Mouse (Mus musculus): ENCODE results near the gene H2-Ke6. TPM values are rescaled to one million over a fixed set of nuclear protein-coding genes. Genes with fewer than 3 reads are reported as not detected.
"Not testable (repeated sequence)": the region's sequence is repeated elsewhere in the genome, so short reads cannot be mapped to it uniquely, and the experiment has no call there.

H2-Ke6 gene
- polyA plus RNA-seq, 1 experiment from 2014 or later = 53.0 TPM

GRCm38 (mm10) chr17:33995651-33996050, 32.2 kb downstream of the H2-Ke6 start:
- Histone ChIP-seq H3K9me3 (replicated peaks; ENCODE audit: control insufficient read depth, low read length) (0 out of 2 replicates have a peak, but pooled peaks cover 2% of the 10 kb centered on the region), H3K36me3 (ENCODE audit: control insufficient read depth, insufficient read depth) (no peaks in the 10 kb centered on the region), H3K27ac (ENCODE audit: low read length) (no peak overlapping the region), H3K27me3 (ENCODE audit: control insufficient read depth, insufficient read depth, low read length) (no peaks in the 10 kb centered on the region; the same call in 1 of the 2 replicates), H3K4me2 (ENCODE audit: low read depth, low read length) (no peak overlapping the region), H3K9ac (ENCODE audit: low read length) (no peak overlapping the region), H3K4me3 (ENCODE audit: low read length) (no peak overlapping the region), H3K4me1 (ENCODE audit: control insufficient read depth, insufficient read depth, low read length) (no peaks in the 10 kb centered on the region)
- 53% methylated on average over 3 of the region's 3 CpGs for WGBS
- ATAC-seq (replicated peaks; ENCODE audit: extremely low read depth, insufficient read depth, low FRiP score) = no peak

GRCm38 (mm10) chr17:33994959-33995358, 32.9 kb downstream of the H2-Ke6 start:
- Histone ChIP-seq H3K4me3 (ENCODE audit: low read length) (no peak overlapping the region), H3K36me3 (ENCODE audit: control insufficient read depth, insufficient read depth) (no peaks in the 10 kb centered on the region), H3K27me3 (ENCODE audit: control insufficient read depth, insufficient read depth, low read length) (no peaks in the 10 kb centered on the region; the same call in 1 of the 2 replicates), H3K9ac (ENCODE audit: low read length) (no peak overlapping the region), H3K9me3 (replicated peaks; ENCODE audit: control insufficient read depth, low read length) (0 out of 2 replicates have a peak, but pooled peaks cover 2% of the 10 kb centered on the region), H3K27ac (ENCODE audit: low read length) (no peak overlapping the region), H3K4me2 (ENCODE audit: low read depth, low read length) (no peak overlapping the region), H3K4me1 (ENCODE audit: control insufficient read depth, insufficient read depth, low read length) (no peaks in the 10 kb centered on the region)
- WGBS = 86% methylated on average over 8 of the region's 8 CpGs
- ATAC-seq (replicated peaks; ENCODE audit: extremely low read depth, insufficient read depth, low FRiP score) = no peak

GRCm38 (mm10) chr17:33991788-33992664, 35.8 kb downstream of the H2-Ke6 start:
- 0 out of 2 replicates have a peak, but pooled peaks cover 2% of the 10 kb centered on the region for H3K27me3 ChIP-seq (ENCODE audit: control insufficient read depth, insufficient read depth, low read length)
- whole genome bisulfite sequencing = 31% methylated on average over 10 of the region's 10 CpGs
- no peak overlapping the region for H3K27ac ChIP-seq (ENCODE audit: low read length)
- no peak overlapping the region for H3K4me2 ChIP-seq (ENCODE audit: low read depth, low read length)
- ATAC-seq (replicated peaks; ENCODE audit: extremely low read depth, insufficient read depth, low FRiP score) = no peak
- H3K36me3 ChIP-seq (ENCODE audit: control insufficient read depth, insufficient read depth) = no peaks in the 10 kb centered on the region
- no peak overlapping the region for H3K9ac ChIP-seq (ENCODE audit: low read length)
- H3K4me1 ChIP-seq (ENCODE audit: control insufficient read depth, insufficient read depth, low read length) = no peaks in the 10 kb centered on the region
- H3K4me3 ChIP-seq (ENCODE audit: low read length) = no peak overlapping the region
- 0 out of 2 replicates have a peak, but pooled peaks cover 2% of the 10 kb centered on the region for H3K9me3 ChIP-seq (replicated peaks; ENCODE audit: control insufficient read depth, low read length)

GRCm38 (mm10) chr17:33982136-33982535, 45.7 kb downstream of the H2-Ke6 start:
- H3K9ac ChIP-seq (ENCODE audit: low read length); H3K9me3 ChIP-seq (replicated peaks; ENCODE audit: control insufficient read depth, low read length); ATAC-seq (replicated peaks; ENCODE audit: extremely low read depth, insufficient read depth, low FRiP score); H3K27ac ChIP-seq (ENCODE audit: low read length); H3K36me3 ChIP-seq (ENCODE audit: control insufficient read depth, insufficient read depth); H3K4me3 ChIP-seq (ENCODE audit: low read length): not testable (repeated sequence)
- Histone ChIP-seq H3K4me2 (ENCODE audit: low read depth, low read length) (peak overlapping the region; percentile 75; the same call in 1 of the 2 replicates), H3K4me1 (ENCODE audit: control insufficient read depth, insufficient read depth, low read length) (peaks cover 16% of the 10 kb centered on the region), H3K27me3 (ENCODE audit: control insufficient read depth, insufficient read depth, low read length) (peaks cover 29% of the 10 kb centered on the region)
- 9% methylated on average over 8 of the region's 8 CpGs for WGBS

GRCm38 (mm10) chr17:33981192-33981909, 46.5 kb downstream of the H2-Ke6 start:
- Histone ChIP-seq H3K9ac (ENCODE audit: low read length) (peak overlapping the region; percentile 72), H3K4me1 (ENCODE audit: control insufficient read depth, insufficient read depth, low read length) (peaks cover 16% of the 10 kb centered on the region), H3K27ac (ENCODE audit: low read length) (peak overlapping the region; percentile 86), H3K4me2 (ENCODE audit: low read depth, low read length) (peak overlapping the region; percentile 75), H3K27me3 (ENCODE audit: control insufficient read depth, insufficient read depth, low read length) (peaks cover 33% of the 10 kb centered on the region), H3K4me3 (ENCODE audit: low read length) (peak overlapping the region; percentile 62)
- not testable (repeated sequence) for H3K9me3 ChIP-seq (replicated peaks; ENCODE audit: control insufficient read depth, low read length); H3K36me3 ChIP-seq (ENCODE audit: control insufficient read depth, insufficient read depth)
- peak; percentile 94 for ATAC-seq (replicated peaks; ENCODE audit: extremely low read depth, insufficient read depth, low FRiP score)
- under 1% methylated on average over 27 of the region's 27 CpGs for WGBS

- WGBS = 69% methylated on average over 19 of the region's 19 CpGs
- Histone ChIP-seq H3K27ac (ENCODE audit: low read length) (peak overlapping the region; percentile 50), H3K4me3 (ENCODE audit: low read length) (no peak overlapping the region), H3K4me2 (ENCODE audit: low read depth, low read length) (peak overlapping the region; percentile 75; the same call in 1 of the 2 replicates), H3K27me3 (ENCODE audit: control insufficient read depth, insufficient read depth, low read length) (peaks cover 36% of the 10 kb centered on the region), H3K4me1 (ENCODE audit: control insufficient read depth, insufficient read depth, low read length) (peaks cover 16% of the 10 kb centered on the region), H3K36me3 (ENCODE audit: control insufficient read depth, insufficient read depth) (no peaks in the 10 kb centered on the region), H3K9ac (ENCODE audit: low read length) (no peak overlapping the region; the same call in 1 of the 2 replicates), H3K9me3 (replicated peaks; ENCODE audit: control insufficient read depth, low read length) (no peaks in the 10 kb centered on the region)
- ATAC-seq (replicated peaks; ENCODE audit: extremely low read depth, insufficient read depth, low FRiP score) = peak; percentile 5; the same call in 1 of the 2 replicates
Measured at GRCm38 (mm10) chr17:33980181-33981035, 47.5 kb downstream of the H2-Ke6 start.

GRCm38 (mm10) chr17:33979512-33980050, 48.3 kb downstream of the H2-Ke6 start:
- Histone ChIP-seq H3K27me3 (ENCODE audit: control insufficient read depth, insufficient read depth, low read length) (peaks cover 36% of the 10 kb centered on the region), H3K36me3 (ENCODE audit: control insufficient read depth, insufficient read depth) (no peaks in the 10 kb centered on the region), H3K4me2 (ENCODE audit: low read depth, low read length) (no peak overlapping the region), H3K9ac (ENCODE audit: low read length) (no peak overlapping the region), H3K4me1 (ENCODE audit: control insufficient read depth, insufficient read depth, low read length) (peaks cover 16% of the 10 kb centered on the region), H3K27ac (ENCODE audit: low read length) (no peak overlapping the region), H3K9me3 (replicated peaks; ENCODE audit: control insufficient read depth, low read length) (no peaks in the 10 kb centered on the region), H3K4me3 (ENCODE audit: low read length) (no peak overlapping the region)
- ATAC-seq (replicated peaks; ENCODE audit: extremely low read depth, insufficient read depth, low FRiP score) = no peak
- WGBS = 52% methylated on average over 6 of the region's 6 CpGs

- H3K27me3 ChIP-seq (ENCODE audit: control insufficient read depth, insufficient read depth, low read length) = peaks cover 38% of the 10 kb centered on the region
- H3K4me3 ChIP-seq (ENCODE audit: low read length) = peak overlapping the region; percentile 52
- 0 out of 2 replicates have a peak, but pooled peaks have one; percentile 10 for ATAC-seq (replicated peaks; ENCODE audit: extremely low read depth, insufficient read depth, low FRiP score)
- WGBS = under 1% methylated on average over 17 of the region's 17 CpGs
- peak overlapping the region; percentile 34 for H3K9ac ChIP-seq (ENCODE audit: low read length)
- peak overlapping the region; percentile 64 for H3K4me2 ChIP-seq (ENCODE audit: low read depth, low read length)
- peaks cover 16% of the 10 kb centered on the region for H3K4me1 ChIP-seq (ENCODE audit: control insufficient read depth, insufficient read depth, low read length)
- no peaks in the 10 kb centered on the region for H3K36me3 ChIP-seq (ENCODE audit: control insufficient read depth, insufficient read depth)
- H3K9me3 ChIP-seq (replicated peaks; ENCODE audit: control insufficient read depth, low read length) = no peaks in the 10 kb centered on the region
- no peak overlapping the region for H3K27ac ChIP-seq (ENCODE audit: low read length)
Measured at GRCm38 (mm10) chr17:33978631-33979031, 49.2 kb downstream of the H2-Ke6 start.

Data from heart, embryonic 16.5 days (tissue).